Mouse (Mus musculus): ENCODE data around the gene Gm20388. TPM values are rescaled to one million over a fixed set of nuclear protein-coding genes. Genes with fewer than 3 reads are reported as not detected.

Gene Gm20388
- polyA plus RNA-seq, 1 experiment from 2014 or later, result 12.4 TPM

DNA sequence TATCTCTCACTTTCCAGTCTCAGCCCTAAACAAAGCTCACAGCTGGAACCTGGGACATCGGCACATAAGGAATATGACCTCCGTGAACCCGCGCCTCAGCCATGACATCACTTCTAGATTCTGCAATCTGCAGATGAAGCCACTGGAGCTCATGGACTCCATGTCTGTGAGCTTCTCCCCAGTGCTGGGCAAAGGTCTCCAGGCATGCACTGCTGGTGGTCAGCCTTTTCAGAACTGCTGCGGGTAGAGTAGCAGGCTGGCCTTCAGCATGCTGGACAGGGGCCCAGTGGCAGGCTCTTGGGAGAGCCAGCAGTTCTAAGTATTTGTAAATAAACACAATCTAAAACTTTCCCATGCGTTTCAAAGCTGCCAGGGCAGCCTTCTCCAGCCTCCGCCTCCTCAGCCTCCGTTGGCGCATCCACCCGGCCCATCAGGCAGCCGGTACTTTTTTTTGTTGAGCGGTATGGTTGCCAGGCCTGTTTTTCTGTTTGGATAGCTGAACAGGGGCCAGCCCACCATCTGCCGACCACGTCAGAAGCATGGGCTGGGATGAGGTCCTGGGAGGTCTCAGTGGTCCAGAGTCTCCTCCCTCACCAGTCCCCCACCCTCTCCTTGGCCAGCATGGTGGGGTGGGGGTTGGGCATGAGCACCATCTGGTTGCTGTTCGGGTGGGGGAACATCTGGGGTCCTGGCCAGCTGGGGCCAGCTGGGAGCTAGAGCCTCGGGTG lies 2729.0 kb downstream of the Gm20388 start:
- WGBS, result 28% methylated on average over 16 of the region's 16 CpGs
- Histone ChIP-seq H3K36me3 (ENCODE audit: control insufficient read depth, insufficient read depth, low read length) (peaks cover 19% of the 10 kb centered on the region), H3K4me3 (ENCODE audit: low read length) (no peak overlapping the region), H3K4me2 (ENCODE audit: low read length) (no peak overlapping the region), H3K4me1 (ENCODE audit: control insufficient read depth, insufficient read depth, low read depth, low read length) (peaks cover 13% of the 10 kb centered on the region), H3K9me3 (ENCODE audit: control insufficient read depth, low read length) (no peaks in the 10 kb centered on the region), H3K9ac (ENCODE audit: low read depth, low read length) (no peak overlapping the region; the same call in 1 of the 2 replicates), H3K27ac (ENCODE audit: low read depth, low read length) (peak overlapping the region; percentile 51; the same call in 1 of the 2 replicates), H3K27me3 (replicated peaks; ENCODE audit: control insufficient read depth, insufficient read depth, low read length) (no peaks in the 10 kb centered on the region)
- peak; percentile 63 for ATAC-seq

DNA sequence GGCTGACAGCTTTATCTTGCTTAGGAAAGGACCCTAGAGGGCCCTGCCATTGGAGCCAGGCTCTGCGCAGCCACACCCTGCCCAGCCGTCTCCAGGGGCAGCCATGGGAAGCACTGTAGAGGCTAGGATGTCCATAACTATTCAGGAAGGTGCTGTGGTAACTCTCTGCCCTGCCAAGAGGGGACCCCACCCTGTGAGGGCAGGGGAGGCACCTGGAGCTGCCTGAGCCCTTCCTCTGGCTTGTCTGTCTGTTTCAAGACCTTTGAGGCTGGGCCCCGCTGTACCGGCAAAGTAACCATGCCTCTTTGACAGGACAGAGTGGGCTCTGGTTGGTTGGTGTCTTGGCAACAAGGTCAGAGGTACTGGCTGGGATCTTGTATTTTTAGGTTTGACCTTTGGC lies 2730.2 kb downstream of the Gm20388 start:
- H3K27ac ChIP-seq (ENCODE audit: low read depth, low read length), result no peak overlapping the region
- 80% methylated on average over 4 of the region's 4 CpGs for WGBS
- H3K4me1 ChIP-seq (ENCODE audit: control insufficient read depth, insufficient read depth, low read depth, low read length), result peaks cover 13% of the 10 kb centered on the region
- ATAC-seq, result no peak
- H3K9ac ChIP-seq (ENCODE audit: low read depth, low read length), result no peak overlapping the region
- H3K36me3 ChIP-seq (ENCODE audit: control insufficient read depth, insufficient read depth, low read length), result peaks cover 16% of the 10 kb centered on the region
- no peak overlapping the region for H3K4me2 ChIP-seq (ENCODE audit: low read length)
- no peaks in the 10 kb centered on the region for H3K27me3 ChIP-seq (replicated peaks; ENCODE audit: control insufficient read depth, insufficient read depth, low read length)
- no peaks in the 10 kb centered on the region for H3K9me3 ChIP-seq (ENCODE audit: control insufficient read depth, low read length)
- H3K4me3 ChIP-seq (ENCODE audit: low read length), result no peak overlapping the region

DNA sequence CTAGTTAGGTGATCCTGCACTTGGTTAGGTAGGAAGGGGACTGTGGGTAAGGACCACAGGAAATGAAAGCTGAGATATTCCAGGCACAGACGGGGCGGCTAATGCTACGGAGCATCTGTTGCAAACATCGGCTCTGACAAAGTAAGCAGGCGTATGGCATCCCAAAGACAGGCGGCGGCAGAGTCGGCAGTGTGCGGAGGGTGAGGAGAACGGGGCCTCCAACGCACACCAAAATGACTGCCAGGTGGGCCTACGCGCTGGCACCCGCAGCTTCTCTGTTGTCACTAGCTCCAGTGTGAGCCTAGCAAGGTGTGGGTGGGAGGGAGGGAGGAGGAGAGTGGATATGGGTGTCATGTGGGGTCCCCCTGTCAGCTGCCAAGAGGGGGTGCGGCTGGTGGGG lies 2730.8 kb downstream of the Gm20388 start:
- no peak for ATAC-seq
- Histone ChIP-seq H3K4me2 (ENCODE audit: low read length) (no peak overlapping the region), H3K4me1 (ENCODE audit: control insufficient read depth, insufficient read depth, low read depth, low read length) (peaks cover 13% of the 10 kb centered on the region), H3K27ac (ENCODE audit: low read depth, low read length) (no peak overlapping the region), H3K27me3 (replicated peaks; ENCODE audit: control insufficient read depth, insufficient read depth, low read length) (no peaks in the 10 kb centered on the region), H3K36me3 (ENCODE audit: control insufficient read depth, insufficient read depth, low read length) (peaks cover 15% of the 10 kb centered on the region), H3K9ac (ENCODE audit: low read depth, low read length) (no peak overlapping the region), H3K4me3 (ENCODE audit: low read length) (no peak overlapping the region), H3K9me3 (ENCODE audit: control insufficient read depth, low read length) (no peaks in the 10 kb centered on the region)
- WGBS, result 71% methylated on average over 15 of the region's 15 CpGs

DNA sequence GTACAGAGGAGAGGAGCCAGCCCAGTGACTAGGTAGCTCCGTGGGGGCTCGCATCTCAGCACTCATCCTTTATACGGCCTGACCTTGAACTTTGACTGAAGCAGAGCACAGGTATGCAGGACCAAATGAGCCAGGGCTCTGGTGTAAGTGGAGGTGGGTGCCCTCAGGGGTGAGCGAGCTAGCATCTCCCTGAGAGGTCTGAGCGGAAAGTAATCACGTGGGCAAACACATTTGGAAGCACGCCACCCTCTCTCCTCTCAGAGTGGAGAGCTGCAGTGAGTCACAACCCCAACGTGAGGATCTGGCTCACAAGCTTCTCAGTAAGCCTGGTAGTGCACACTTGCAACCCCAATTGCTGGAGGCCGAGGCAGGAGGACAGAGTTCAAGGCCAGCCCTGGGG lies 2731.4 kb downstream of the Gm20388 start:
- no peak overlapping the region for H3K27ac ChIP-seq (ENCODE audit: low read depth, low read length)
- H3K9ac ChIP-seq (ENCODE audit: low read depth, low read length), result no peak overlapping the region
- H3K4me2 ChIP-seq (ENCODE audit: low read length), result no peak overlapping the region
- peaks cover 13% of the 10 kb centered on the region for H3K4me1 ChIP-seq (ENCODE audit: control insufficient read depth, insufficient read depth, low read depth, low read length)
- no peaks in the 10 kb centered on the region for H3K27me3 ChIP-seq (replicated peaks; ENCODE audit: control insufficient read depth, insufficient read depth, low read length)
- H3K36me3 ChIP-seq (ENCODE audit: control insufficient read depth, insufficient read depth, low read length), result peaks cover 18% of the 10 kb centered on the region
- H3K9me3 ChIP-seq (ENCODE audit: control insufficient read depth, low read length), result no peaks in the 10 kb centered on the region
- no peak overlapping the region for H3K4me3 ChIP-seq (ENCODE audit: low read length)
- no peak for ATAC-seq
- WGBS, result 74% methylated on average over 9 of the region's 9 CpGs

DNA sequence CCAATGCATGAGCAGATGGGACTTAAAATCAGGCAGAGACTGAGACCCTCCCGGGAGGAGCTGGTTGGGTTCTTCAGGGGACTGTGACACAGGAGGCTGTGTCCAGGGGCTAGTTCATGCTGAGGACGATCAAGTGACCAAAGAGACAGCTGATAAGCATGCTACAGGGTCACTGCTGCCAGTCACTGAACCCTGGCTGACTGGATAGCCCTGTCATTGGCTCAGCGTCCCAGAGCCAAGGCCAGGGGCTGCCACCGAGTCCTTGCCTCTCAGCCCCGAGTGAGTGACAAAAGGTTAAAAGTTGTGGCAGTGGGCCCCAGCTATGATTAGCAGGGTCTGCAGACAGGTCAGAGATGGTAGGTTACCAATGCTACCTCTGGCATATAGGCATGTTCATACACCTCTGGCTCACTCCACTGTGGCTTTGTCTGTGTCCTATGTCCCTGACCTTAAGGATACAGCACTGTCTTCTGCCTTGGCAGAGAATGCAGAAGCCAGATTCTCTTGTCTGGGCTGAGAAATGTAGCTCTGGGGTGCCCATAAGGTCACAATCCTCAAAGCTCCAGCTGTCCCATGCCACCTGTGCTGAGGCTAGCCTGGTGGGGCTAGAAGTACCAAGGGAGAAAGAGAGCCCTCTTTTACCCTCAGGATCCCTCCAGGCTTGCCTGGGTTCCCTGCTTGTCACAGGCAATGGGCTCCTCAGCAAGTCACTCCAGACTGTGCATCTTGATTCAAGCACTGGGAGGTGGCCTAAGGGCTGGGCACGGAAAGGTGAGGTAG lies 2733.7 kb downstream of the Gm20388 start:
- Histone ChIP-seq H3K27ac (ENCODE audit: low read depth, low read length) (no peak overlapping the region), H3K4me3 (ENCODE audit: low read length) (no peak overlapping the region), H3K4me1 (ENCODE audit: control insufficient read depth, insufficient read depth, low read depth, low read length) (peaks cover 7% of the 10 kb centered on the region), H3K4me2 (ENCODE audit: low read length) (no peak overlapping the region), H3K36me3 (ENCODE audit: control insufficient read depth, insufficient read depth, low read length) (peaks cover 21% of the 10 kb centered on the region), H3K9me3 (ENCODE audit: control insufficient read depth, low read length) (no peaks in the 10 kb centered on the region), H3K9ac (ENCODE audit: low read depth, low read length) (no peak overlapping the region), H3K27me3 (replicated peaks; ENCODE audit: control insufficient read depth, insufficient read depth, low read length) (no peaks in the 10 kb centered on the region)
- WGBS, result 77% methylated on average over 6 of the region's 6 CpGs
- ATAC-seq, result no peak

DNA sequence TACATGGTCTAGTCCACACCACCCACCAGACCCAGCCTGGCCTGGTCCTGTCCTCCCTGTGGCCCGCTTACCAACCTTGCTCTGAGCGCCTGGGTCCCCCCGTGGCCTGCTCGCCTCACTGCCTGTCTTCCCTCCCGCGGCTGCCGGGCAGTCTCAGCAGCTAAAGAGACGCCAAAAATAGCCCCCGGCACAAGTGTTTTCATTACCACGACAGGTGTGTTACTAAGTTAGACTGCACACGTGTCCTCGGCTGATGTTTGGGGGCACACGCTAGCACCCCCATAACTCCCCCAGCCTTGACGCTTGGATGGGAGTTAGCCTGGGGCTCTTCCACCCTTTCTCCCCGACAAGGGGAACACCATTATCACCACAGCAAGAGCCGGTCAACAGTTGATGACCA lies 2735.7 kb downstream of the Gm20388 start:
- Histone ChIP-seq H3K36me3 (ENCODE audit: control insufficient read depth, insufficient read depth, low read length) (peaks cover 18% of the 10 kb centered on the region; the same call in 1 of the 2 replicates), H3K27me3 (replicated peaks; ENCODE audit: control insufficient read depth, insufficient read depth, low read length) (no peaks in the 10 kb centered on the region), H3K4me3 (ENCODE audit: low read length) (no peak overlapping the region), H3K9me3 (ENCODE audit: control insufficient read depth, low read length) (no peaks in the 10 kb centered on the region), H3K4me2 (ENCODE audit: low read length) (no peak overlapping the region), H3K27ac (ENCODE audit: low read depth, low read length) (no peak overlapping the region), H3K9ac (ENCODE audit: low read depth, low read length) (no peak overlapping the region), H3K4me1 (ENCODE audit: control insufficient read depth, insufficient read depth, low read depth, low read length) (peaks cover 2% of the 10 kb centered on the region)
- no peak for ATAC-seq
- 87% methylated on average over 16 of the region's 16 CpGs for WGBS

DNA sequence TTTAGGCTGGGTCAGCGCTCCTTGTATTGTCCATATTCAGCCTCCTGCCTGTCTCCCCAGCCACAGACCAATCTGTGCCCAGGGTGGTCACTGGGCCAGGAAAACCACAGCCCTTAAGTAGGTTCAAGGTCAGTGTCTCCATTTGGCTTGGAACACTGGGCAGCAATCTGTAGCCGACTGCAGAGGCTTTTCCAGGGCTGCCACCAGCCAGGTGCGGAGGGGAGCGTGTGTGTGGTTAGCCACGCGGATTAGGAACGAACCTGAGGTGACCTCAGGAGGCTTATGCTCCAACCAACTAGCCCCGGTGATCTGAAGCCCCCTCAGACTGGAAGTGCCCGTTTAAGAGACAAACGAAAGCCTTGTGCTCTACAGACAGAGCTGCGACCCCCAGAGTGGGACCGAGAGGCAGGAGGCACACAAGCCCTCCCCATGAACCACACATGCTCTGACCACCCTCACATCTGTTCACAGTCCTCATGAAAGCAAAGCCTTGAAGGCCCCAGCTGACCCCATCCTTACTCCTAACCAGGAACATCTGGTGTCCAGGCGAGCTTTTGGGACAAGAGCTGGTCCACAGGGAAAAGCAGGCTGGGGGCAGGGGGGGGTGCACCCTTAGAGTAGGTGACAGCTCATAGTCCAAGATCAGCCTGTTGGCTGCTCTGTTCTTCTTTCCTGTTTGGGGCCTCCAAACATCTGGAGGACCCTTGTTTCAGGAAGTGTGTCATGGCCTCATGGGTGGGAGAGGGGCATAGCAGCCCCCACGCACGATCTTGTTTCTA lies 2737.7 kb downstream of the Gm20388 start:
- Histone ChIP-seq H3K27me3 (replicated peaks; ENCODE audit: control insufficient read depth, insufficient read depth, low read length) (no peaks in the 10 kb centered on the region), H3K4me1 (ENCODE audit: control insufficient read depth, insufficient read depth, low read depth, low read length) (peaks cover 8% of the 10 kb centered on the region), H3K4me3 (ENCODE audit: low read length) (no peak overlapping the region), H3K4me2 (ENCODE audit: low read length) (no peak overlapping the region), H3K36me3 (ENCODE audit: control insufficient read depth, insufficient read depth, low read length) (peaks cover 12% of the 10 kb centered on the region; the same call in 1 of the 2 replicates), H3K9me3 (ENCODE audit: control insufficient read depth, low read length) (no peaks in the 10 kb centered on the region), H3K9ac (ENCODE audit: low read depth, low read length) (no peak overlapping the region), H3K27ac (ENCODE audit: low read depth, low read length) (no peak overlapping the region)
- no peak for ATAC-seq
- WGBS, result 78% methylated on average over 15 of the region's 15 CpGs

DNA sequence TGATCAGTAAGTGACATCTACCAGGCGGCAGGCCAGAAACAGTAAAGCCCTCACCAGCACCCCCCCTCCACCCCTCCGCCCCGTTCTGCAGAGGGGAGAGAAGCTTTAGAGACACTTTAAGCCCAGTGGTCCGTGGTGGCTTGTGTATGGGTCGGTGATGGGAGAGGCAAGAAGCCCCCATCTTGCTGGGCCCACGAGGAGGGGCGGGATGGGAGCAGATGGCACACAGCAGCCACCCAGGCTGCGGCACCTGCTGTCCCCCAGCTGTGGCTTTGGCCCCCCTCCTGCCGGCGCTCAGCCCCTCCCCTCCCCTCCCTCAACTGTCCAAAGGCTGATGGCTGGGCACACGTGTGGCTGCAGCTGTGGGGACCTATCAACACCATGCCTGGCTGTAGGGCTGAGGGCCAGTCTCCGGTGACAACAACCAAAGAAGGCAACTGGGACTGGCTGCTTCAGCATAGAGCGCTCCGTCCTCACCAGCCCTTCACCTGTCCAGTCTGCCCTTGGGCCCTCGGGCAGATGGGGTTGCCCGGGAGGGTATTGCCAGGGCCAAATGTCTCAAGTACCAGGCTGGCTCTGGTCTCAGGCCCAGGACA lies 2740.8 kb downstream of the Gm20388 start:
- H3K27ac ChIP-seq (ENCODE audit: low read depth, low read length), result no peak overlapping the region
- no peak overlapping the region for H3K4me3 ChIP-seq (ENCODE audit: low read length)
- H3K4me1 ChIP-seq (ENCODE audit: control insufficient read depth, insufficient read depth, low read depth, low read length), result peaks cover 13% of the 10 kb centered on the region
- WGBS, result 56% methylated on average over 15 of the region's 16 CpGs
- no peak overlapping the region for H3K9ac ChIP-seq (ENCODE audit: low read depth, low read length)
- no peak overlapping the region for H3K4me2 ChIP-seq (ENCODE audit: low read length)
- peaks cover 9% of the 10 kb centered on the region; the same call in 1 of the 2 replicates for H3K36me3 ChIP-seq (ENCODE audit: control insufficient read depth, insufficient read depth, low read length)
- H3K9me3 ChIP-seq (ENCODE audit: control insufficient read depth, low read length), result no peaks in the 10 kb centered on the region
- peak; percentile 49 for ATAC-seq
- H3K27me3 ChIP-seq (replicated peaks; ENCODE audit: control insufficient read depth, insufficient read depth, low read length), result no peaks in the 10 kb centered on the region
